Mouse (Mus musculus) liver, postnatal 0 days (tissue): ENCODE data around the gene Zfp950. TPM values are rescaled to one million over a fixed set of nuclear protein-coding genes. Genes with fewer than 3 reads are reported as not detected.

ENCODE experiments used
- ATAC-seq: fragments of 200-750 bp; cut with Nextera tagmentation; 2 replicates; pipeline ENCODE4 v1.8.0; 2017; ENCODE audit warnings: mild to moderate bottlenecking, moderate library complexity
- DNase-seq: peaks from one replicate; pipeline ENCODE4 v3.0.0-alpha.2; 2016
- H3K27ac ChIP-seq: fragments of 300-500 bp; sonication (generic); 2 replicates; pipeline ENCODE4 v1.5.1; 2014; ENCODE audit warnings: antibody characterized with exemption, moderate library complexity, mild to moderate bottlenecking, low read depth
- H3K27me3 ChIP-seq: fragments of 300-500 bp; sonication (generic); 2 replicates; pipeline ENCODE4 v1.6.1; 2014; ENCODE audit warnings: low read length, control low read depth, mixed read lengths; ENCODE audit not compliant: insufficient read depth
- H3K36me3 ChIP-seq: fragments of 300-500 bp; sonication (generic); replicated peaks from 2 replicates; pipeline ENCODE4 v1.6.1; 2014; ENCODE audit warnings: mild to moderate bottlenecking, control low read depth, low read length, moderate library complexity, mixed read lengths; ENCODE audit not compliant: insufficient read depth
- H3K4me1 ChIP-seq: fragments of 300-500 bp; sonication (generic); 2 replicates; pipeline ENCODE4 v1.6.1; 2014; ENCODE audit warnings: antibody characterized with exemption, mild to moderate bottlenecking, control low read depth; ENCODE audit not compliant: insufficient read depth
- H3K4me2 ChIP-seq: fragments of 300-500 bp; sonication (generic); 2 replicates; pipeline ENCODE4 v1.6.1; 2014; ENCODE audit warnings: low read depth, mild to moderate bottlenecking, low read length, moderate library complexity, mixed read lengths
- H3K4me3 ChIP-seq: fragments of 300-500 bp; sonication (generic); 2 replicates; pipeline ENCODE4 v1.5.1; 2014; ENCODE audit warnings: low read depth, low read length
- H3K9ac ChIP-seq: fragments of 300-500 bp; sonication (generic); replicated peaks from 2 replicates; pipeline ENCODE4 v1.6.1; 2014; ENCODE audit warnings: mild to moderate bottlenecking, moderate library complexity
- H3K9me3 ChIP-seq: fragments of 300-500 bp; sonication (generic); 2 replicates; pipeline ENCODE4 v1.6.1; 2016; ENCODE audit warnings: mild to moderate bottlenecking, control low read depth, low read length, mixed read lengths
- CTCF ChIP-seq: sonication (generic); IDR thresholded peaks from 2 replicates; pipeline ENCODE4 v1.5.1; 2016; ENCODE audit warnings: antibody characterized with exemption, low read depth
- EP300 ChIP-seq: IDR thresholded peaks from 2 replicates; pipeline ENCODE4 v1.6.1; 2016; ENCODE audit warnings: antibody characterized with exemption, low read depth, mild to moderate bottlenecking
- WGBS: fragments of 180-500 bp; shearing (Covaris S2); extraction: QIAGEN DNeasy Blood & Tissue Kit; methylation state at CpG from one replicate; pipeline ENCODE4 v1.1.7; 2014; ENCODE audit not compliant: insufficient replicate concordance; 5-methylcytosine and 5-hydroxymethylcytosine counted together
- polyA plus RNA-seq: library from polyadenylated mRNA; unstranded; fragments of >200 nt; fragmentation: Nextera tagmentation; extraction: Ambion mirVana; gene quantifications from 2 replicates; pipeline ENCODE4 v1.2.1, GENCODE M21; 2015

Gene Zfp950
- polyA plus RNA-seq, 1 experiment from 2014 or later, result 10.8 TPM

DNA sequence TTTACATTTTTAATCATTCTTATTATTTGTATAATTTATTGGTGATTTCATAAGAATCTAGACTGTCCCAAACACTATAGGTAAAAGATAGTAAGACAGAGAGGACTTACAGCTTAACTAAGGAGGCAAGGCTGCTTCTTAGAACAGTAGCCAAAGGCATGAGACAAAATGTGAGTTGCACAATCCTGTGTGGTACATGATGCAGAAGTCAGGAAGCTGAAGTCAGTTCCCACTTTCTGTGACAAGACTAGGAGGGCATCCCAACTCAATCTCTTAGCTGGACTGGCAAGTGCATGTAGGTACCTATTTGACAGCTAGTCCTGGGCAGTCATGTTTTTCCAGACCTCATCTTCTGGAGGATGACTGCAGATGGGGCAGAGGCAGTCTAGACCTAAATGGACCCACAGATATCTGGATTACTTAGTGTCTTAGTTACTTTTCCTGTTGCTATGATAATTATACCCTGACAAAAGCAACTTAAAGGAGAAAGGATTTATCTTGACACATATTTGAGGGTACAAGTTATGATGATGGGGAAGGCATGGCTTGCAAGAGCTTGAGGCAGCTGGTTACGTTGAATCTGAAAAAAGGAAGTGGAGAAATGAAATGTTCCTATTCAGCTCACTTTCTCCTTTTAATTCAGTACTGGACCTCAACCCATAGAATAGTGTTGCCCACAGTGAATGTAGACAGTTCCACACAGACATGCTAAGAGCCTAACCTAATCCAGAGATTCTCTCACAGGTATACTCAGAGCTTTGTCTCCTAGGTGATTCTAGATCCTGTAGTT is 123.0 kb downstream of the Zfp950 start:
- no peak overlapping the region for H3K9ac ChIP-seq
- H3K4me2 ChIP-seq, result no peak overlapping the region
- TF ChIP-seq CTCF (no peak), EP300 (no peak)
- H3K9me3 ChIP-seq, result no peaks in the 10 kb centered on the region
- H3K27me3 ChIP-seq, result no peaks in the 10 kb centered on the region
- no peak overlapping the region for H3K4me3 ChIP-seq
- H3K4me1 ChIP-seq, result no peaks in the 10 kb centered on the region
- no peaks in the 10 kb centered on the region for H3K36me3 ChIP-seq
- WGBS, result 40% methylated on average over 1 of the region's 1 CpGs
- no peak overlapping the region for H3K27ac ChIP-seq
- ATAC-seq (no peak), DNase-seq (no peak)

DNA sequence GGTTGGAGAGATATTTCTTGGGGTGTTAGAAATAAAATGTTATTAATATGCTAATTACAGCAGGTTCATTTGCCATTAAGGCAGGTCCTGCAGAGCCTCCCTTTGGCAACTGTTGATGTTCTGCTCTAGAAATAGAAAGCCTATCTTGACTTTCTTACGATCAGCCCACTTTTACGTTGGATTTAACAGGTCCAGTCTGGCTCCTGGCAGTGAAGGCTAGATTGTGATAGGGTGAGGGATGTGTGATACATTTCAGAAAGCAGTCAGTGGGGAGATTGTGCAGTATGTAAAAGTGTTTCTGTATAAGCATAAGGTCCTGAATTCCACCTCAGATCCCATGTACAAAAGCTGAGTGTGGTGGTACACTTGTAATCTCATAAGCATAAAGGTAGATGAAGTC is 131.4 kb downstream of the Zfp950 start:
- H3K4me3 ChIP-seq, result no peak overlapping the region
- no peak overlapping the region for H3K4me2 ChIP-seq
- TF ChIP-seq CTCF, result no peak
- TF ChIP-seq EP300, result no peak
- no peak for DNase-seq
- no peaks in the 10 kb centered on the region for H3K27me3 ChIP-seq
- no peaks in the 10 kb centered on the region for H3K4me1 ChIP-seq
- 75% methylated on average over 2 of the region's 2 CpGs for WGBS
- H3K36me3 ChIP-seq, result no peaks in the 10 kb centered on the region
- H3K27ac ChIP-seq, result no peak overlapping the region
- no peaks in the 10 kb centered on the region for H3K9me3 ChIP-seq
- H3K9ac ChIP-seq, result no peak overlapping the region
- ATAC-seq, result no peak

Other genes with a start within 250 kb of the Zfp950 start
- gene Gm7102, start 35.5 kb upstream of the Zfp950 start, polyA plus RNA-seq, result 0.07 TPM in 1 of 2 replicates, not detected in the other
- not detected in 2 replicates for gene Gm6020, start 43.0 kb upstream of the Zfp950 start, polyA plus RNA-seq
- 11.6 and 13.0 TPM in 2 replicates for gene Csf2ra, start 87.6 kb upstream of the Zfp950 start, polyA plus RNA-seq
- gene Gm21060, start 156.2 kb upstream of the Zfp950 start, polyA plus RNA-seq, result not detected in 2 replicates